ENCODE assay signal across 8 mouse cellular contexts in the genomic region with DNA sequence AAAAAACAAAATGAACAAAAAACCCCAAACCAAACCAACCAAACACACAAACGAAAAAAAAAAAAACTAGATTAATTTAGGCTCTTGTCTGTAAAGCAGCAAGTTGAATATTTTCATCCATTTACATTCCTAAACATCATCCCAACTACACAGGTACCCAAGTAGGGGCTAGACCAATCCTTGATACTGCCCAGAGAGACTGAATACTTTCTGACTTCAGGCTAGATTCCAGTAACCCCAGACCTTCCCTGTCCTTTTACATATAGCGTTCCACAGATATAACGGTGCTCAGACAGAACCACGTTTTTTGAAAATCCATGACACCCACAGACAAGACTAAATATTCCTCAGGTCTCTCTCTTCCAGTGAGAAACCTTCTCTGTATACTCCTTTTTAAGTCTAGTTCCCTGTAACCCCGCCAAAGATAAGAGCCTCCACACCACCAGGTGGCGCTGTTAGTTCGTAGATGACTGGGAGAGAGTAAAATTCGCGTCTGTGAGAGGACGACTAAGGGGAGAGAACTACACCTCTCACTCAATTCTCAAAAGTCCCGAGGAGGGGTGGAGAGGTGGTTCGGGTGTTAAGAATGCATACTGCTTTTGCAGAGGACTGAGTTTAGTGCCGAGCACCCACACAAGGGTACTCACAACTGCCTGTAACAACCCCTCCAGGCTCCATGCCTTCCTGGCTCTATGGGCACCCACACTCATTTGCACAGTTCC. TPM values are rescaled to one million over a fixed set of nuclear protein-coding genes. Genes with fewer than 3 reads are reported as not detected.
A peak's percentile ranks its signal among the peaks of the same experiment; 100 is the strongest.
DNase-seq lines count a peak whose midpoint lies in the region; ATAC-seq and TF ChIP-seq lines count a peak whose summit lies in the region.

No protein-coding gene starts in this region.

- 9% methylated on average over 13 of the region's 13 CpGs for WGBS in forebrain, embryonic 12.5 days
- 10% methylated on average over 13 of the region's 13 CpGs for WGBS in heart, postnatal 0 days
- WGBS in liver, embryonic 14.5 days (ENCODE audit: insufficient replicate concordance), result 9% methylated on average over 13 of the region's 13 CpGs
- 12% methylated on average over 13 of the region's 13 CpGs for WGBS in stomach, embryonic 15.5 days

- no peaks in the 10 kb centered on the region for H3K4me1 ChIP-seq in forebrain, embryonic 12.5 days
- no peaks in the 10 kb centered on the region for H3K4me1 ChIP-seq in heart, postnatal 0 days (ENCODE audit: control insufficient read depth, insufficient read depth)
- H3K4me1 ChIP-seq in liver, embryonic 14.5 days (replicated peaks; ENCODE audit: control insufficient read depth in 2 of 2, insufficient read depth in 2 of 2, low read length in 1 of 2), result 0 out of 4 replicates have a peak, but pooled peaks cover 0 to 2% of the 10 kb centered on the region in 2 experiments
- no peaks in the 10 kb centered on the region for H3K4me1 ChIP-seq in stomach, embryonic 15.5 days

- peak overlapping the region; percentile 53 for H3K9ac ChIP-seq in forebrain, embryonic 12.5 days
- peak overlapping the region; percentile 56 for H3K9ac ChIP-seq in heart, postnatal 0 days (replicated peaks; ENCODE audit: low read depth, low read length)
- H3K9ac ChIP-seq in liver, embryonic 14.5 days (replicated peaks), result no peak overlapping the region
- 0 out of 2 replicates have a peak overlapping the region, but pooled peaks have one; percentile 22 for H3K9ac ChIP-seq in stomach, embryonic 15.5 days

- DNase-seq in CD4-positive, CD25-positive, alpha-beta regulatory T cell, adult 2 months (ENCODE audit: low read depth, low spot score), result peak; percentile 92
- DNase-seq in brain, embryonic 18.5 days (ENCODE audit: low read depth, low spot score), result peak; percentile 73
- peak; percentile 84 for DNase-seq in heart, postnatal 0 days (ENCODE audit: low spot score)
- DNase-seq in kidney, postnatal 36 days, result peak; percentile 90 to 96
- DNase-seq in liver, embryonic 14.5 days (ENCODE audit: low read depth in 3 of 3, low spot score in 3 of 3), result peak; percentile 57 to 64 (median 57)
- DNase-seq in neural tube, embryonic 10.5 days (ENCODE audit: extremely low spot score, low spot score), result peak; percentile 91

- H3K27me3 ChIP-seq in forebrain, embryonic 12.5 days, result no peaks in the 10 kb centered on the region
- H3K27me3 ChIP-seq in heart, postnatal 0 days (ENCODE audit: control insufficient read depth, insufficient read depth, low read length), result no peaks in the 10 kb centered on the region
- H3K27me3 ChIP-seq in liver, embryonic 14.5 days (ENCODE audit: control insufficient read depth, insufficient read depth, low read length), result no peaks in the 10 kb centered on the region
- no peaks in the 10 kb centered on the region for H3K27me3 ChIP-seq in stomach, embryonic 15.5 days (replicated peaks)

- ATAC-seq in forebrain, embryonic 12.5 days (ENCODE audit: low FRiP score), result peak; percentile 71
- peak; percentile 83 for ATAC-seq in heart, postnatal 0 days (ENCODE audit: insufficient read depth, low read depth)
- 0 out of 2 replicates have a peak, but pooled peaks have one; percentile 51 for ATAC-seq in liver, embryonic 14.5 days (ENCODE audit: insufficient read depth)
- peak; percentile 60; the same call in 1 of the 2 replicates for ATAC-seq in stomach, embryonic 15.5 days (ENCODE audit: insufficient read depth, low FRiP score, low read depth)

- TF ChIP-seq CTCF in heart, postnatal 0 days (IDR thresholded peaks at IDR 0.05; ENCODE audit: low read depth), result peak; percentile 72
- peak; percentile 72 for TF ChIP-seq CTCF in liver, embryonic 14.5 days (IDR thresholded peaks at IDR 0.05; ENCODE audit: low read depth)

- no peaks in the 10 kb centered on the region for H3K36me3 ChIP-seq in forebrain, embryonic 12.5 days (replicated peaks)
- no peaks in the 10 kb centered on the region for H3K36me3 ChIP-seq in heart, postnatal 0 days (replicated peaks; ENCODE audit: control insufficient read depth, insufficient read depth, low read length)
- H3K36me3 ChIP-seq in liver, embryonic 14.5 days (replicated peaks; ENCODE audit: control insufficient read depth, insufficient read depth, low read depth), result no peaks in the 10 kb centered on the region
- H3K36me3 ChIP-seq in stomach, embryonic 15.5 days, result no peaks in the 10 kb centered on the region

- H3K4me3 ChIP-seq in forebrain, embryonic 12.5 days (replicated peaks), result peak overlapping the region; percentile 41
- H3K4me3 ChIP-seq in heart, postnatal 0 days (ENCODE audit: low read depth, low read length), result peak overlapping the region; percentile 56
- peak overlapping the region; percentile 47 to 76 for H3K4me3 ChIP-seq in liver, embryonic 14.5 days (ENCODE audit: insufficient read depth in 1 of 2, low read depth in 2 of 2, low read length in 2 of 2)
- peak overlapping the region; percentile 50 for H3K4me3 ChIP-seq in stomach, embryonic 15.5 days (replicated peaks)

- peak overlapping the region; percentile 50 for H3K4me2 ChIP-seq in forebrain, embryonic 12.5 days
- H3K4me2 ChIP-seq in heart, postnatal 0 days (ENCODE audit: low read depth, low read length), result peak overlapping the region; percentile 80
- H3K4me2 ChIP-seq in liver, embryonic 14.5 days (ENCODE audit: low read depth), result peak overlapping the region; percentile 60
- H3K4me2 ChIP-seq in stomach, embryonic 15.5 days, result peak overlapping the region; percentile 73

- TF ChIP-seq EP300 in heart, postnatal 0 days (IDR thresholded peaks at IDR 0.05; ENCODE audit: low read depth), result no peak
- TF ChIP-seq EP300 in liver, embryonic 14.5 days (IDR thresholded peaks at IDR 0.05; ENCODE audit: low read depth), result no peak

- H3K27ac ChIP-seq in forebrain, embryonic 12.5 days, result 0 out of 2 replicates have a peak overlapping the region, but pooled peaks have one; percentile 6
- no peak overlapping the region; the same call in 1 of the 2 replicates for H3K27ac ChIP-seq in heart, postnatal 0 days (ENCODE audit: low read depth)
- no peak overlapping the region for H3K27ac ChIP-seq in liver, embryonic 14.5 days
- peak overlapping the region; percentile 60; the same call in 1 of the 2 replicates for H3K27ac ChIP-seq in stomach, embryonic 15.5 days

- no peaks in the 10 kb centered on the region for H3K9me3 ChIP-seq in forebrain, embryonic 12.5 days
- H3K9me3 ChIP-seq in heart, postnatal 0 days (replicated peaks; ENCODE audit: control insufficient read depth, low read length), result no peaks in the 10 kb centered on the region
- no peaks in the 10 kb centered on the region for H3K9me3 ChIP-seq in liver, embryonic 14.5 days (ENCODE audit: control insufficient read depth, low read length)
- no peaks in the 10 kb centered on the region for H3K9me3 ChIP-seq in stomach, embryonic 15.5 days

RNA-seq across cellular contexts. Expression of a gene that starts 31.2 kb away (rescaled TPM):
- polyA plus RNA-seq in forebrain, embryonic 12.5 days (2016; fragmentation: Nextera tagmentation; extraction: Ambion mirVana), result 0.51 and 0.55 TPM in 2 replicates
- total RNA-seq in heart, postnatal 0 days (2014; rRNA removed; ENCODE audit: low replicate concordance), result 10.1 and 12.7 TPM in 2 replicates
- 4.1 and 4.4 TPM in 2 replicates for polyA plus RNA-seq in heart, postnatal 0 days (2015; fragmentation: Nextera tagmentation; extraction: Ambion mirVana)
- 0.22 and 0.49 TPM in 2 replicates for polyA plus RNA-seq in liver, embryonic 14.5 days (2012; rRNA removed)
- polyA plus RNA-seq in liver, embryonic 14.5 days (2014; fragmentation: Nextera tagmentation; extraction: Ambion mirVana), result 0.25 and 0.52 TPM in 2 replicates
- 35.3 and 35.6 TPM in 2 replicates for polyA plus RNA-seq in stomach, embryonic 15.5 days (2015; fragmentation: Nextera tagmentation; extraction: Ambion mirVana)

RNA-seq across cellular contexts. Expression of a gene that starts 49.5 kb away (rescaled TPM):
- not detected in 2 replicates for polyA plus RNA-seq in forebrain, embryonic 12.5 days (2016; fragmentation: Nextera tagmentation; extraction: Ambion mirVana)
- total RNA-seq in heart, postnatal 0 days (2014; rRNA removed; ENCODE audit: low replicate concordance), result not detected in 2 replicates
- 0.08 and 0.45 TPM in 2 replicates for polyA plus RNA-seq in heart, postnatal 0 days (2015; fragmentation: Nextera tagmentation; extraction: Ambion mirVana)
- polyA plus RNA-seq in liver, embryonic 14.5 days (2012; rRNA removed), result 0.05 and 0.07 TPM in 2 replicates
- polyA plus RNA-seq in liver, embryonic 14.5 days (2014; fragmentation: Nextera tagmentation; extraction: Ambion mirVana), result 0.10 TPM in 1 of 2 replicates, not detected in the other
- polyA plus RNA-seq in stomach, embryonic 15.5 days (2015; fragmentation: Nextera tagmentation; extraction: Ambion mirVana), result not detected in 2 replicates

RNA-seq across cellular contexts. Expression of a gene that starts 59.4 kb away (rescaled TPM):
- 31.0 and 33.6 TPM in 2 replicates for polyA plus RNA-seq in forebrain, embryonic 12.5 days (2016; fragmentation: Nextera tagmentation; extraction: Ambion mirVana)
- 56.5 and 63.8 TPM in 2 replicates for total RNA-seq in heart, postnatal 0 days (2014; rRNA removed; ENCODE audit: low replicate concordance)
- polyA plus RNA-seq in heart, postnatal 0 days (2015; fragmentation: Nextera tagmentation; extraction: Ambion mirVana), result 32.1 and 33.3 TPM in 2 replicates
- polyA plus RNA-seq in liver, embryonic 14.5 days (2012; rRNA removed), result 5.3 and 5.8 TPM in 2 replicates
- 11.8 and 12.7 TPM in 2 replicates for polyA plus RNA-seq in liver, embryonic 14.5 days (2014; fragmentation: Nextera tagmentation; extraction: Ambion mirVana)
- polyA plus RNA-seq in stomach, embryonic 15.5 days (2015; fragmentation: Nextera tagmentation; extraction: Ambion mirVana), result 83.7 and 88.6 TPM in 2 replicates

Comparison
In these comparisons a context has a peak if more than half of its experiments do, and no peak if none do; other contexts are left out.
1. H3K27ac ChIP-seq: peak in forebrain, embryonic 12.5 days (single experiment) and stomach, embryonic 15.5 days (single experiment); none in heart, postnatal 0 days (single experiment) and liver, embryonic 14.5 days (single experiment).
2. Peak in every context shown above with its lines, with median percentiles within 50 percentile points of each other: DNase-seq, ATAC-seq, H3K4me2 ChIP-seq and H3K4me3 ChIP-seq.